Mouse (Mus musculus): Measurements from ENCODE around the gene Tedc1.

GRCm38 (mm10) chr12:113144886-113145285 lies 11.3 kb upstream of the Tedc1 start:
- TF ChIP-seq POLR2A (IDR thresholded peaks at IDR 0.05; ENCODE audit: low read depth, low read length) (no peak), CTCF (conservative IDR thresholded peaks at IDR 0.05; ENCODE audit: insufficient read depth, insufficient read length, low read depth, low read length) (no peak)
